Mouse (Mus musculus) liver, adult 10 weeks (tissue): ENCODE results near the gene Helb. TPM values are rescaled to one million over a fixed set of nuclear protein-coding genes. Genes with fewer than 3 reads are reported as not detected.

ENCODE experiments used
- polyA plus RNA-seq: library from polyadenylated mRNA; stranded (reverse); fragments of 350-450 nt; fragmentation: Illumina TruSeq; extraction: RNeasy Lipid Tissue Mini Kit (QIAGEN cat#74804); gene quantifications from one replicate; pipeline ENCODE4 v1.2.3, GENCODE M21; 2014; ENCODE audit warnings: low read depth, low replicate concordance

The Helb gene
- polyA plus RNA-seq, result 4.9 TPM

GRCm38 (mm10) chr10:120112507-120113396 is at the start of gene Helb:
TSS of gene Helb (minus strand) at chr10:120112987.

Other genes starting within 250 kb of the Helb start
- gene Tmbim4, start 88.6 kb upstream of the Helb start, polyA plus RNA-seq, result 124 TPM
- 0.72 TPM for gene Irak3, start 89.1 kb upstream of the Helb start, polyA plus RNA-seq
- gene Llph, start 114.1 kb upstream of the Helb start, polyA plus RNA-seq, result 10.3 TPM